Mouse (Mus musculus): Measurements from ENCODE around the gene Il5ra. TPM values are rescaled to one million over a fixed set of nuclear protein-coding genes. Genes with fewer than 3 reads are reported as not detected.
A peak's percentile ranks its signal among the peaks of the same experiment; 100 is the strongest.

Gene Il5ra
- total and polyA plus RNA-seq, 3 experiments: 0.10 TPM; not detected in 2

DNA sequence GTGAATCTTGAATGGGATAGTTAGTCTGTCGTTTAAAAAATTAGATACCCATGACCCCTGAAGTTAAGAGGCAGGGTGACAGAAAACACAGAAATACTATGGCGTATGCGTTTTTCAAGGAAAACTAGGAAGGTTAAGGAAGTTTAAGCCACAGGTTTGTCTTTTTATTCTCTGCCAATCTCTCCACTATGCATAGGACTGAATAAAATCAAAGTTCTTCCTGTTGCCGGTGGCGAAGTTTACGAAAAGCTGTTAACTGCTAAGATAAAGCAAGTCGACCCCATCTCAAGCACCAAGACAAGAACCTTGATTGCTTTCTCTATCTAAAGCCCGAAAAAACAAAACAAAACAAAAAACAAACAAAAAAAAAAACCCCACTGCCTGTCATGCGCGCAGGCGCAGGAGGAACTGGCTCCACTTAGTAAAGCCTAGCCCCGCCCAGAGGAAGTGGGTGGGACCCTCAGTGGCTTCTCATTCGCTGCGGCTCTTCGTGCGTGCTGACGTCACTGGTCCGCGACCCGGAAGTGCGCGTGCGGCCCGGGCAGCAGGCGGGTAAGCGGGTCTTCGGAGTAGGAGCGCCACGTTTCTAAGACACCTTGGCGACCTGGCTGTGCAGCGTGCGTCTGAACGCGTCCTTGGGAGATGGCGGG lies 19.9 kb upstream of the Il5ra start, which contains the start of gene Trnt1:
TSS of gene Trnt1 (plus strand) at position 481 of the 650 bp plus-strand sequence.
- Histone ChIP-seq H3K9ac (ENCODE audit: control insufficient read depth, low read depth, low read length, poor library complexity, severe bottlenecking) (peak within 1 kb of the TSS; percentile 98), H3K36me3 (ENCODE audit: control insufficient read depth in 1 of 2, insufficient read depth in 2 of 2, low read length in 2 of 2) (peaks cover 8 to 20% of the 10 kb centered on the region in 2 experiments), H3K9me3 (replicated peaks; ENCODE audit: insufficient read depth, low read length) (no peaks in the 10 kb centered on the region), H3K27me3 (ENCODE audit: control insufficient read depth in 1 of 2, insufficient read depth in 2 of 2, low read length in 2 of 2) (peaks cover 2 to 3% of the 10 kb centered on the region in 2 experiments), H3K4me3 (ENCODE audit: control insufficient read depth in 1 of 2, insufficient read depth in 1 of 2, low read depth in 2 of 2, low read length in 2 of 2) (peak within 1 kb of the TSS; percentile 94 to 97), H3K4me1 (ENCODE audit: control insufficient read depth in 1 of 2, insufficient read depth in 2 of 2, low read length in 2 of 2) (peaks cover 0 to 3% of the 10 kb centered on the region in 2 experiments; a peak in 1 of 4 replicates), H3K27ac (ENCODE audit: control insufficient read depth, low read depth, low read length) (peak within 1 kb of the TSS; percentile 89), H3K79me2 (ENCODE audit: control insufficient read depth, insufficient read depth, low read length, poor library complexity) (peaks cover 21% of the 10 kb centered on the region)
- DNase-seq (ENCODE audit: low read depth, low spot score): peak; percentile 99
- TF ChIP-seq MYB (IDR thresholded peaks at IDR 0.05; ENCODE audit: low read depth, low read length) (no peak), MAFK (IDR thresholded peaks at IDR 0.05; ENCODE audit: borderline replicate concordance, low read depth, low read length) (no peak), KAT2A (conservative IDR thresholded peaks at IDR 0.05; ENCODE audit: low read depth, low read length) (peak; percentile 57; the same call in 1 of the 2 replicates), E2F4 (IDR thresholded peaks at IDR 0.05; ENCODE audit: borderline replicate concordance, low read depth, low read length) (0 out of 2 replicates have a peak, but pooled peaks have one; percentile 68), ZNF384 (IDR thresholded peaks at IDR 0.05; ENCODE audit: low read depth, low read length) (peak; percentile 95), ELF1 (IDR thresholded peaks at IDR 0.05; ENCODE audit: low read depth, low read length) (peak; percentile 100), USF1 (IDR thresholded peaks at IDR 0.05; ENCODE audit: low read depth, low read length) (0 out of 2 replicates have a peak, but pooled peaks have one; percentile 18), ETS1 (IDR thresholded peaks at IDR 0.05; ENCODE audit: low read depth, low read length) (peak; percentile 27; the same call in 1 of the 2 replicates), UBTF (IDR thresholded peaks at IDR 0.05; ENCODE audit: borderline replicate concordance, insufficient read depth, low read depth, low read length) (no peak), RCOR1 (IDR thresholded peaks at IDR 0.05; ENCODE audit: low read depth, low read length) (peak; percentile 8; the same call in 1 of the 2 replicates), MAZ (IDR thresholded peaks at IDR 0.05; ENCODE audit: low read depth, low read length) (peak; percentile 72; the same call in 1 of the 2 replicates), MYC (IDR thresholded peaks at IDR 0.05; ENCODE audit: low read depth, low read length) (peak; percentile 76; the same call in 1 of the 2 replicates), EP300 (IDR thresholded peaks at IDR 0.05; ENCODE audit: low read depth in 1 of 2, low read length in 2 of 2) (no peak), POLR2AphosphoS2 (IDR thresholded peaks at IDR 0.05; ENCODE audit: low read length) (peak; percentile 89), MXI1 (IDR thresholded peaks at IDR 0.05; ENCODE audit: low read depth, low read length) (peak; percentile 99), SMC3 (IDR thresholded peaks at IDR 0.05; ENCODE audit: low read depth, low read length) (no peak), GATA1 (IDR thresholded peaks at IDR 0.05; ENCODE audit: low read depth, low read length) (no peak), RAD21 (IDR thresholded peaks at IDR 0.05; ENCODE audit: low read depth, low read length) (no peak), TAL1 (IDR thresholded peaks at IDR 0.05; ENCODE audit: low read length) (no peak), BHLHE40 (IDR thresholded peaks at IDR 0.05; ENCODE audit: borderline replicate concordance, low read depth, low read length) (0 out of 2 replicates have a peak, but pooled peaks have one; percentile 45), POLR2AphosphoS5 (IDR thresholded peaks at IDR 0.05; ENCODE audit: borderline replicate concordance, low read depth, low read length) (no peak), TBP (IDR thresholded peaks at IDR 0.05; ENCODE audit: low read depth, low read length) (peak; percentile 75; the same call in 1 of the 2 replicates), NRF1 (IDR thresholded peaks at IDR 0.05; ENCODE audit: insufficient read depth, low read depth, low read length, poor library complexity, severe bottlenecking) (peak; percentile 87), USF2 (IDR thresholded peaks at IDR 0.05; ENCODE audit: borderline replicate concordance in 1 of 2, insufficient read depth in 1 of 2, low read depth in 1 of 2, low read length in 2 of 2) (no peak), TCF12 (IDR thresholded peaks at IDR 0.05; ENCODE audit: low read depth, low read length) (peak; percentile 71), JUND (IDR thresholded peaks at IDR 0.05; ENCODE audit: low read depth, low read length) (no peak), GABPA (IDR thresholded peaks at IDR 0.05; ENCODE audit: low read depth, low read length) (no peak), ZC3H11A (IDR thresholded peaks at IDR 0.05; ENCODE audit: low read depth, low read length) (no peak), NELFE (IDR thresholded peaks at IDR 0.05; ENCODE audit: low read depth, low read length) (peak; percentile 92), MAX (IDR thresholded peaks at IDR 0.05; ENCODE audit: low read length) (peak; percentile 88; the same call in 1 of the 2 replicates), CHD2 (IDR thresholded peaks at IDR 0.05; ENCODE audit: low read length) (0 out of 2 replicates have a peak, but pooled peaks have one; percentile 10), HCFC1 (IDR thresholded peaks at IDR 0.05; ENCODE audit: low read depth, low read length) (peak; percentile 93), ZMIZ1 (IDR thresholded peaks at IDR 0.05; ENCODE audit: low read depth, low read length) (peak; percentile 14; the same call in 1 of the 2 replicates), SIN3A (IDR thresholded peaks at IDR 0.05; ENCODE audit: low read length) (peak; percentile 99), POLR2A (IDR thresholded peaks at IDR 0.05; ENCODE audit: control insufficient read depth in 1 of 2, insufficient read depth in 1 of 2, low read depth in 1 of 2, low read length in 2 of 2, poor library complexity in 1 of 2) (peak; percentile 75 to 91), ZKSCAN1 (IDR thresholded peaks at IDR 0.05; ENCODE audit: low read depth, low read length) (peak; percentile 87)
